Mouse (Mus musculus): ENCODE results near the gene Zfhx3. TPM values are rescaled to one million over a fixed set of nuclear protein-coding genes. Genes with fewer than 3 reads are reported as not detected.

The Zfhx3 gene
- total RNA-seq, 2 experiments from 2014 or later: 4.3 to 4.4 TPM

DNA sequence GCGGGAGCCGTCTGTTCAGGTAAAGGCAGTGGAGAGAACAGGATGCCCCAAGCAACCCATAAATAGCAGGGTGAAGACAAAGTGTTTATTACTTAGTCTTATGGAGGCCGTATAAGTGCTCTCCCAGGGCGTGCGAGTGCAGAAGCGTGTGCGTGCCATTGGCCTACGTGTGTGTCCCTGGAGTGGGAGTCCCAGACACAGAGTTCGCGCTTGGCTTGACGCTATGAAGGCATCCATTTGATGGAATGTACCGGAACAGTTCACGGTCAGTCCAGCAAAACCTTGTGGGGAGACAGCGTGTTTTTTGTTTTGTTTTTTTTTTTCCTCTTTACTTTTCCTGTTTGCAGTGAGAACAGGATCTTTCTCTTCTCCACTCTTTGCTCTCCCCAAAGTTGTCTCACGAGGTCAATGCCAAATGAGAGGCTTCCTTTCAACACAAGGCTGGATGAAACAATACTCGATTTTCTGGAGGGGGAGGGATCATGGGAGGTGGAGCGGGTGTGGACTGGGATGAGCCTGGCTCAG is 732.6 kb downstream of the Zfhx3 start:
- DNase-seq: no peak

- DNase-seq: no peak
Measured at GRCm38 (mm10) chr8:108689694-108690093, 747.2 kb downstream of the Zfhx3 start.

DNA sequence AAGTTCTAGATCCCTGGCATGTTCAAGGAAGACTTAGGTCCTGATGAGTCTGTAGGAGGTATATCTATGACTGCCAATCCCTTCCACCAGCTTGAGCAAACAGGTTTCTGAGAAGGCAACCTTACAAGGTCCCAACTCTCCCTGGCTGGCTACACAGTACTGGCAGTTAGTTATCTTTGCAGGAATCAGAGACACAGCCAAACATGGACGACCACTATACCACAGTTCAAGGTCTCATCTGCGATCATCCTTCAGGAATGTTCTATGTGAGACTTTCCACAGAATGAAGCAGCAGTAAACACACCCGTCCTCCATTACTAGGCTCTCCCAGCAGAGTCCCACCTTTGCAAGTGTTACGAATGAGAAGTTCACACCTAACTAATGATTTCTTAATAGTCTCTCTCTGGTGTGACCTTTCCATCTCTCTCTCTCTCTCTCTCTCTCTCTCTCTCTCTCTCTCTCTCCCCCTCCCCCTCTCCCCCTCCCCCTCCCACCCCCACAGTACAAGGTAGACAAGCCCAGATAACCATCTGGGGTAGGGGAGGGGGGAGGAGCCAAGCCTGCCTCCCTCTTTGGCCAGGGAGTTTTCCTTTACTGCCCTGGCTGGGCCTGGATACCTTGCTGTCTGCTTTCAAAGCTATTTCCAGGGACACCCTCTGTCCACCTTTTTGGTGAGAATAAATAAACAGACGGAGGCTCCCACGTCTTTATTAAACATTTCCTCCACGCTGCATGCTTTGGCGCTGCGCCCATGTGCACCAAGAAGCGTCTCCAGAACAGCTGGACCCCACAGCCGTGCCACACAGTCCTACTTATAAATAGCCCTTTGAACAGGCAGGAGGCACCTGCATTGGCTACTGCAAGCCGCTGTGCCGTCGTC is 748.4 kb downstream of the Zfhx3 start:
- DNase-seq: no peak

DNA sequence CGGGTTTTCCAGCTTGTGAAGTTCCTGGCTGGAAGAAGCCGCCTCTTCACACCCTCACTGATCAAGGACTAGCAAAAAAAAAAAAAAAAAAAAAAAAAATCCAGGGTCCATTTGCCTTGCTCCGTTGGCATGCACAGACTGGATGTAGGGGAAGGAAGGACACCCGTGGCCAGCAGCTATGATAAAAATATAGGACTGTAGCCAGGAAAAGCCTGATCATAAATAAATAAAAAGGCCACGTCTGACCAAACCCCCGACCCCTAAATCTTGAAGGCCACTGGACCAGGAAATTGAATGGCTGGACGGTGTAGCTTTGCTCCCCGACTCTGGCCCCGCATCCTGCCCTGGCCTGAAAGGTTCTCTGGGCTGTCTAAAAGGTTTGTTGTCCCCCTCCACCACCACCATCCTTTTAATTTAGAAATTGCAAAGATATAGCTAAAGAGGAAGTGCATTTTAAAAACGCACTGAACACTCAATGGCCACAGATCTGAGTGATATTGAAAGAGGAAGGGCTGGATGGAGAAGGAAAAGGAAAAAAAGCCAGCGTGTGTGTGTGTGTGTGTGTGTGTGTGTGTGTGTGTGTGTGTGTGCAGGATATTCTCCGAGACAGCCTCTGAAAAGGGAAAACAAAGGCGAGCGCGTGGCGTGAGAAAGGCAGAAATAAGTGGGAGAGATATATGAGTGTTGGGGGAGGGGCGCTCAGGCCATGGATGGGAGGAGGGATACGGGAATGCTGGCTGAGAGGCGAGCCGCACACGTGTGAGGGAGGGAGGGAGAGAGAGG is 749.2 kb downstream of the Zfhx3 start:
- DNase-seq: no peak

- no peak for DNase-seq
Measured at GRCm38 (mm10) chr8:108692239-108692627, 749.8 kb downstream of the Zfhx3 start.

- no peak for DNase-seq
Measured at GRCm38 (mm10) chr8:108692669-108693665, 750.5 kb downstream of the Zfhx3 start.

- DNase-seq: no peak
Measured at GRCm38 (mm10) chr8:108693841-108694240, 751.4 kb downstream of the Zfhx3 start.

DNA sequence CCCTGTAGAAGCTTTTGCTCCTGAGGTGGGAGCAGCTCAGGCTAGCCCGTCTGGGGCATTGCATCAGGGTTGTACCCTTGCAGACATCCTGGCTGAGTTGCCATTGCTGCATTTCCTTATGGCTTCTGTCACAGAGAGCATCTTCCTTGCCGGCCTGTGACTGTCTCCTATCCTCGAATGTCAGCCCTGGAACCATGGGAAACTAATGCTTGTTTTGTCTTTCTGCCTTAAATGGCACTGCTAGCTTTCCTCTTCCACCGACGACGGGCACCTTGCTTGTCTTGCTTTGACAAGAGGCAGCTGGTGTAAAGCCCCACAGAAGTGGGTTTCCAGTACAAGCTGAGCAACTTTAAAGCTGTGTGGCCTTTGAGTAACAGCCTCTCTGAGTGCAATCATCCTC is 752.1 kb downstream of the Zfhx3 start:
- no peak for DNase-seq

DNA sequence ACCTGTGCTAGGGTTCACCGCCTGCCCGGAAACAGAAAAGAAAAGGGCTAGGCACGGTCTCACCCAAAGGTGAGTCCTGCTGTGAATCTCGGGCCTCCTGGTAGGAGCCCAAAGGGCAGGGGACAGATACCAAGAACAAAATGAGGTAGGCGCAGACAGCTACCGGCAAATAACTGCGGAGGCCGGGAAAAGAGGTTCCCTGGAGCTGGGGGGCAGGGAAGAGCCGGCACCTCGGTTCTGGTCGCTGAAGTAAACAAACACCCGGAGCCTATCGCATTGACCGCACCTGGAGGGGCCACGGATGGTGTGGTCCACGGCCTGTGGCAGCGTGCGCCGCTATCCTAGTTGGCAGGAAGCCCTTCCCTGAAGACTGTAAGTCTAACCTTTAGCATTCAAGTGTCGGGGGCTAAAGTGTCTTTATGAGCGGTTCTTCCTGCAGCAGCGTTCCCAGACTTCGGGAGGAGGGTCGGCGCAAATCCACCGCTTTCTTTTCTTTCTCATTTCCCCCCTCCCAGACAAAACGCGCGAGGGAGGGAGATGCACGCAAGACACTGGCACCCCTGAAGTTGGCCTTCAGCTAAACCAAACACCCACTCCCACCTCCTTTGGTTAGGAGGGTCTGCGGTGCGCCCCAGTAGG is 752.9 kb downstream of the Zfhx3 start:
- DNase-seq: no peak

GRCm38 (mm10) chr8:108695938-108696630 is 753.6 kb downstream of the Zfhx3 start:
- DNase-seq: no peak

DNA sequence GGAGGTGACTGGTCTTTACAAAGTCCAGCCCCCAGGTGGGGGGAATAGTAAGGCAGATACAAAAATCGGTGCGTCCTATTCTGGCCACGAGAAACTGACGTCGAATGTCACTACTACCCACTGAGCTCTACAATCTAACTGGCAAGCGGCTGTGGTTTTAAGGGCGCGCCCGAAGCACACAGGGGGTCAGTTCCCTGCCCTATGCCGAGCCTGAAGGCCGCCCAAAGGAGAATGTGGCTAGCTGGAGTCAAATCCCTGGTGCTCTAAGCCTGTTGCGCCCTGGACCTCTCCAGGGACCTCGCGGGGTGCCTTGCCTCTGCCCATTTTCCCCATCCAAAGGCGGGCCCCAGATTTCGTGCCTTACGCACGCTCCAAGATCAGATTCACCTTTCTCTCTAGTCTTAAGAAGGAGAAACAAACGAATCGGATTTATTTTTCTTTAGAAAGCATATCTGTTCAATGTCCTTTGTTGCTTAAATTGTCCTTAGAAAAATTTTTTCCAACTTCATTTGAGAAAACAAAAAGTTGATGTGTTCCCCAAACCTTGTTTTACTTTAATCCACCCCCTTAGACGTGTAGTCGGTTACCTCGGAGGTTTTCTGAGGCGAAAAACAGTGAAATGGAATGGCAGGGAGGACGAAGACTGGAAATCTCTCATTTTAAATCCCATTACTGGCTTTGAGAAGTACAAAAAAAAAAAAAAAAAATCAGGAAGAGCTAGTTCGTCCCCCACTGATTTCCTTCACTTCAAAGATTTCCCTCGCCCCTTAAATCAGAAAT is 754.4 kb downstream of the Zfhx3 start:
- no peak for DNase-seq

DNA sequence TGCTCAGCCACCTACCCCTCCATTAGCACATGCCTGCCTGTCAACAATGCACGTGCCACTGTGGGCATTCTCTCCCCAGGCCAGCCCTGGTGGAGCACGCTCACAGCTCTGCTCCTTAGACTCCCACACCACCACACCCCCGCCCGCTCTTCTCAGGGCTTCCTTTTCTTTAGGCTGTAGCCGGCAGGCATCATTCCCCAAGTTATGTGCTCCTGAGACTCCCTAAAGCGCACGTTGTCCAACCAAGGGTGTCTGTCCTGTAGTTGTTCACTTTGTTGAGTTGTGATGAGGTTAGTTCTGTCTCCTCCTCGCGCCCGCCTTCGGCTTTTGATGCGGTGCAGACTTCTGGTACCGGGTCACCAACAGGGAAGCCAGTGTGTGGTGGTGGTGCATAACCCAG is 755.1 kb downstream of the Zfhx3 start:
- no peak for DNase-seq

GRCm38 (mm10) chr8:108698101-108698660 is 755.7 kb downstream of the Zfhx3 start:
- no peak for DNase-seq

- DNase-seq: no peak
Measured at GRCm38 (mm10) chr8:108699011-108699410, 756.6 kb downstream of the Zfhx3 start.

DNA sequence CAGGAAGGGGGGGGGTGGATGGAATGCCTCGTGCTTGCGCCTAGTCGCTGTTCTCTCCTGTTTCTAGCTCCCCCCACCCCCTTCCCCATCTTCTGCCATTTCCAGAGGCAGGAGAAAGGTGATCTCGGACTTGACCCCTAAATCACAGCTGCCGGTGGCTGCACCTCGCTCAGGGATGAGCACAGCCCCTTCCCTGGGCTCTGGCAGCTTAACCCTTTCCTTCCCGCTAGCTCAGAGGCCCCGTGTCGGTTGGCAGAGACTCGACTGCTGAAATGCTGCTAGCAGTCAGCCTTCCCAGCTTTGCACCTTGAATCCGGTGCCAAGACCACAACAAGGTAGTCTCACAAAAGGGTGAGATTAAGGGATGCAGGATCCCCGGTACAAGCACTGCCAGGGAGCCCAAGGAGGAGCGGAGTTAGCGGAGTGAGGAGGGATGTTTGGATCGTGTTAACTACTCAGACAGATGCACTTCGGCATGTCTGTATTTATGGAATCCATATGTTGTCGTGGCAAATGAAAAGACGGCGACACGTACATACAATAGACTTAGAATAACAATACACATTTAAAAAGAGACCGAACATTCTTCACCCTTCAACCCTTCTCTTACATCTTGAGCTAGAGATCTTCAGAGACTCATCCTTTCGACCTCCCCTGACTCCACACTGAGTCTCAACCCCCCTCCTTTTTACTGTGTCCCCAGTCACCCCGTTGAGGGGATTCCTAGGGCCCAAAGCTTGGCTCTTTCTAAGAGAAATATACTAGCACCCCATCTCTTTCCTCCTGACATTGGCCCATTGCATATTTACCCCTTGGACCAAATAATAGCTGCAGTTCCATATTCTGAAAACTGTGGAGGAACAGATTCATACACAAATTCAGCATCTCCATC is 757.3 kb downstream of the Zfhx3 start:
- no peak for DNase-seq

GRCm38 (mm10) chr8:108701381-108702175 is 759.1 kb downstream of the Zfhx3 start:
- DNase-seq: no peak

- no peak for DNase-seq
Measured at GRCm38 (mm10) chr8:108702201-108702600, 759.8 kb downstream of the Zfhx3 start.

DNA sequence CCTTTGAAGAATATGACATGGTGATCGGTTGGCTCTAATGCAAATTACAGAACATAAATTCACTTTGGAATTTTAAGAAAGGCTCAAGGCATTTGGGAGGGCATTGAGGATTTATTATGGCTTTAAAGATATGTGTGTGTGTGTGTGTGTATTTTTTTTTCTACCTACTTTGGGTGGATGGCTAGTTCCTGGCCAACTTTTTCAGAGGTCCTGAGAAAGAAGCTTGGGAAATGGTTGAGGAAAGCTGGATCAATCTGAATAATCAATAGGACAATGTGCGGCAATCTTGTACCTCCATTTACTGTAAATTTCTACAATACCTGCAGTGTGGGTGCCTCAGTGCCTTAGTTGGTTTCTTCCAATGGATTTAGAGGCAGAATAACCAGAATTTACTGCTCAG is 763.3 kb downstream of the Zfhx3 start:
- no peak for DNase-seq

Measured in layer of hippocampus, postnatal 36 days (tissue).